Mouse (Mus musculus) cerebellum, adult 9-11 months (tissue): Measurements from ENCODE around the gene Pdcl3.
"Not testable (repeated sequence)": the region's sequence is repeated elsewhere in the genome, so short reads cannot be mapped to it uniquely, and the experiment has no call there.

Source experiments
- DNase-seq: peaks from one replicate; pipeline ENCODE4 v3.0.0; 2022

Gene Pdcl3

DNA sequence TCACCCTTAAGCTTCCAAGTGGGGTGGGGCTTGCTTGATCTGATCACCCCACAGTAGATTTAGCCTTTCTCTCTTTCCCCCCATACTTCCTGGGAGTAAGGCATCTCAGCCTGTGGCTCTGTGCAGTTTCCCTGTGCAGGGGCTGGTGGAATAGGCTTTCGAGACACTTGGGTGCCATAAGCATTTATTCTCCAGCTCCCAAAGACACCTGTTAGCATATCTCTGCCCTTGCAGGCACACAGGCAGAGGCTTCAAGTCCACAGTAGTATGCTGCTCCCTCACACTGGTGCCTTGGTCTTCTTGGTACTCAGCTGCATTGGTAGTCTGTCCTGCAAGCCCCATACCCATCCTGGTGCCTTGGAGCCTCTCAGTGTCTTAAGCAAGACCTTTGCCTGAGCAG is 40.4 kb downstream of the Pdcl3 start:
- DNase-seq, result no peak

DNA sequence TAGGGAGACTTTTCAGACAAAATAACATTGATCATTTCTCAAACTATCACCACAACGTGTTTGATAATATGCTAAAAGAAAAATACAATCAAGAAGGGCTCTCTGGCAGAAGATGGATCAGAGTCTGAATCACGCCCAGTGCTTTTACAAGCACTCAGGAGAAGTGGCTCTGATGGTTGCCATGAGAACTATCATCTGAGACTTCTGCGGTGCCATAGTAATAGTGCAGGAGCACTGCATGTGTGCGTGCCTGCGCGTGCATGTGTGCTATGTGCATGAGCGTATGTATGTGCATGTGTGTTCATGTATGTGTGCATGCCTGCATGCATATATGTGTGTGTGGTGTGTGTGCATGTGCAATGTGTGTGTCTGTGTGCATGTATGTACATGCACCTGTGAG is 43.8 kb downstream of the Pdcl3 start:
- DNase-seq, result no peak

DNA sequence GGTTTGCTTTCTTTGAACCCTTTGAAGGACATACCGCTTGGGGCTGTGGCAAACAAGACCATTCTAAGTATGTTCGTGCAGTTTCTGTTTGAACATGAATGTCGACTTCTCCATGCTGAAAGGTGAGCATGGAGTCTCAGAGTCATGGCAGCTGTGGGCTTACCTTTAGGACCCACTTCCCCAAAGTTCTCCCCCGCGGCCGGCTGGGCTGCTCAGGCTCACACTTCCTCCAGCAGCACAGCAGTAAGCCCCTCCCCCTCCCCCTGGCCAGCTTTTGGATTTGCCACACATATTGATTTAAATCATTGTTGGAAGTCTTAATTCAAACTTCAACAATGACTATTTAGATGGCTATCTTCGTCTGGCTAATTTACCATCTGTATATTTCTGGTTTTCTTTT is 44.7 kb downstream of the Pdcl3 start:
- no peak for DNase-seq

DNA sequence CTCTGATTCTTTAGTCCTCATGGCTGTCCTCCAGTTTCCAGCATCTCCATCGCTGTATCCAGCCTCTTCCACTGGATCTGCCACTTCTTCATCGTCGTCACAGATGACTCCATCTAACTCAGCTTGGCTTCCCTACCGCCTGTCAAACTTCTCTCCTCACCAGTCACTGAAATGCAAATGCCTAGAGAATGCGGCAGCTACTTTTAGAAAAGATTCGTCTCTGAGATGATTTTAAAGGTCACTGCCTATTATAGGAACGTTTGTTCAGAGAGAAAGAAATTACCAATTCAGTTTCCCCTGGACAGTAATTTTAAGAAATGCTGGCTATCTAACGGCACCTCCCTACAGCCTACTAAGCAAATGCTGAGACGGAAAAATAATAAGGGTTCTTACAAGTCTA is 50.4 kb downstream of the Pdcl3 start:
- no peak for DNase-seq

DNA sequence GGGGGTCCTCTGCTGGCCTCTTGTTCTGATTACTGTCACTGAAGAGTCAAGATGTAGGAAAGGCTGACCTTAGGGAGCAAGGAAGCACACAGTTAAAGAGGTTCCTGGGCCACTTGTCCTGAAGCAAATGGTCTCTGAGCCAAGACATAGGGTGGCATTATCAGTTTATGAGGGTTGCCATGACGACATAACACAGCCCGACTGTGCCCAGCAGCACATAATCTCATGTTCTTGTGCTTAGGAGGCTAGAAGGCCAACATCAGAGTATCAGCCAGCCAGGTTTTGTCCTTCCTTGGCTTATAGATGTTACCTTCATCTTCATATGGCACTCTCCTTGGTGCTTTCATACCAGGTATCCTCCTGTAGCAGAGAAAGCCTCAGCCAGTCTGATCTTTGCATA is 56.8 kb downstream of the Pdcl3 start:
- no peak for DNase-seq

DNA sequence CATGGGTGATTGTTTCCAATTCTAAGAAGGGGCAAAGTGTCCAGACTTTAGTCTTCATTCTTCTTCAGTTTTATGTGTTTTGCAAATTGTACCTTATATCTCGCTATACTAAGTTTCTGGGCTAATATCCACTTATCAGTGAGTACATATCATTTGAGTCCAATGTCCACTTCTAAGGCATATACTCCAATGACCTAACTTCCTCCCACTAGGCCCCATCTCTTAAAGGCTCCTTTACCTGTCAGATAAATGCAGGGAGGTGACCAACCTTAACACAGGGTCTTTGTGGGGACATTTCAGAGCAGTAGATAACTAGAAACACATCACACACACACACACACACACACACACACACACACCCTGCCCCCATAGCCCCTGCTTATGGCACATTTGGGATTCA is 59.0 kb downstream of the Pdcl3 start:
- not testable (repeated sequence) for DNase-seq

DNA sequence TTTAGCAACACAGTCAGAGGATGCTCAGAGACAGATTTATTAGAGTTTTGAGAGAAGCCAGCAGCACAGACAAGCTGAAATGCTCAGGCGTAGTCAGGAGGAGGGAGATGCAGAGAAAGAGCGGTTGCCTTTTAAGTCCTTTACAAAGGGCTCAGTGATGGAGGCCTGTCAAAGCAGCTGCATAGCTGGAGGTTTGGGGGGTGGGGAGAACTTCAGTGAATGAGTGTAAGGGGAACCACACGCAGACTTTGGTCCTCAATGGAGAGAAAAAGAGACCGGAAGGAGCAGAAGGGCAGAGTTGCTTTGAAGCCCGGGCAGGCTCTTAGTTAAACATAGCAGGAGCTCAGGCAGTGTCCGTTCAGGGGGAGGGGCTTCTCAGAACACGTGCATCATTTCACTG is 61.3 kb downstream of the Pdcl3 start:
- DNase-seq, result no peak
